Mouse (Mus musculus) E14TG2a.4 (cell line): Measurements from ENCODE around the gene Arhgef2.
"Not testable (repeated sequence)": the region's sequence is repeated elsewhere in the genome, so short reads cannot be mapped to it uniquely, and the experiment has no call there.

Experiments used
- H3K27me3 ChIP-seq: 2 replicates; pipeline ENCODE4 v1.6.1; 2014; ENCODE audit warnings: low read length, control low read depth; ENCODE audit not compliant: insufficient read depth
- H3K36me3 ChIP-seq: 2 replicates; pipeline ENCODE4 v1.6.1; 2014; ENCODE audit warnings: low read length, control low read depth; ENCODE audit not compliant: insufficient read depth
- H3K4me1 ChIP-seq: replicated peaks from 2 replicates; pipeline ENCODE4 v1.6.1; 2014; ENCODE audit warnings: low read depth, low read length, control low read depth
- H3K4me3 ChIP-seq: replicated peaks from 2 replicates; pipeline ENCODE4 v1.5.1; 2014; ENCODE audit warnings: mild to moderate bottlenecking, low read length
- H3K9me3 ChIP-seq: 2 replicates; pipeline ENCODE4 v1.6.1; 2014; ENCODE audit warnings: low read length, control low read depth
- CTCF ChIP-seq: conservative IDR thresholded peaks from 2 replicates; pipeline ENCODE4 v1.5.1; 2014; ENCODE audit warnings: low read length
- NANOG ChIP-seq: IDR thresholded peaks from 2 replicates; pipeline ENCODE4 v1.6.1; 2014; ENCODE audit warnings: borderline replicate concordance, low read length, mixed read lengths
- POU5F1 ChIP-seq: IDR thresholded peaks from 2 replicates; pipeline ENCODE4 v1.6.1; 2014; ENCODE audit warnings: low read length, borderline replicate concordance

Arhgef2 gene

DNA sequence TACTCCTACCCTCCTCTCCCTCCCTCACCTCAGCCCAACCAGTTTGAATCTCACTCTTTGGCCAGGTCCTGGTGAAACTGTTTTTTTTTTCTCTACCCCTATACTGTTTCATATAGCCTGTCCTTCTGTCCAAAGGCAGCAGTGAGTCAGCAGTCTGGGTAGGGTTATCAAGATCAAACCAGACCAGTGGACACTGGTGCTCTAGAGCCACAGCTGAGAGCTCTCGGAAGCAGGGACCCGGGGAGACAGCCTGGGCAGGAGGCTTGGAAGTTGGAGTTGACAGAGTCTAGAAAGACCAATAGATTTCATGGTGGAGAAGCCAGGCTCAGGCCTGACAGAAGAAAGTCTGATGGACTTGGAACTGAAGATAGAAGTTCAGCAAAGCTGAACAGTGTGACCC, 37.2 kb upstream of the Arhgef2 start:
- TF ChIP-seq CTCF (no peak), NANOG (no peak), POU5F1 (no peak)
- Histone ChIP-seq H3K36me3 (peaks cover 72% of the 10 kb centered on the region), H3K27me3 (no peaks in the 10 kb centered on the region), H3K9me3 (peaks cover 43% of the 10 kb centered on the region), H3K4me1 (peaks cover 82% of the 10 kb centered on the region), H3K4me3 (peak overlapping the region; percentile 80)

DNA sequence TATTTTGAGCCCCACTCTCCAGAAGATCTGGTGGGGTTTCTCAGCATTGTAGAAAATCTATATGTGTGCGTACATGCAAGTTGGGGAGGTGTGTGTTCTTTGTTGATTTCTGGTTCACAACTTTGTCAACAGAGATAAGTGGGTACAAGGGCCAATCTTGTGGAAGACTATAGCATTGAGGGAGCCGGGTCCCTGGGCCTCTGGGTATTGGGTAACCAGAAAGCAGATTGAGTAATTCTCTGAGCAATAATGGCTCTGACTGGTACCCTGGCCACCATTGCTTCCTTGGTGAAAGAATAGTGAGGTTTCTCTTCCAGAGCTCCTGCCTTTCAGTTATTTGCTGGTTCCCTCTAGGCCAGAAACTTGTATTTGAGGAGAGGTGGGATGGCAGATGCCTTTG, 36.7 kb upstream of the Arhgef2 start:
- Histone ChIP-seq H3K27me3 (no peaks in the 10 kb centered on the region), H3K36me3 (peaks cover 67% of the 10 kb centered on the region), H3K4me3 (peak overlapping the region; percentile 80), H3K4me1 (peaks cover 82% of the 10 kb centered on the region), H3K9me3 (peaks cover 43% of the 10 kb centered on the region)
- TF ChIP-seq POU5F1 (no peak), CTCF (no peak), NANOG (no peak)

DNA sequence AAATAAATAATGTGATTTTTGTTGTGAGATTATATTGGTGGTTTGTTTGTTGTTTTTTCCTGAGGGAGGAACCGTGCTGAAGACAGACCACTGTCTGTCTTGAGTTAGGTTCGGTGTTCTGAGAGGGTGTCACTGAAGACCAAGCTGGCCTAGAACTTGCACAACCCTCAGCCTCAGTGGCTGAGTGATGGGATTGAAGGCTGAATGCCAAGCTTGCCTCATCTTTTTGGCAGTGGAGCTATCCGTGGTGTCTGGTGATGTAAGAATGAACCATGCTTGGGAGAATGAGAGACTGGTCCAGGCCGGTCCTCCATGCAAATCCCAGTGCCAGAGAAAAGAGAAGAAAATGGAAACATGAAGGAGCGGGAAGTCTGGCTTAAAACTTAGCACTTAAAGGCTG, 36.1 kb upstream of the Arhgef2 start:
- H3K4me1 ChIP-seq = peaks cover 78% of the 10 kb centered on the region
- H3K9me3 ChIP-seq = peaks cover 43% of the 10 kb centered on the region
- peaks cover 61% of the 10 kb centered on the region for H3K36me3 ChIP-seq
- TF ChIP-seq NANOG (no peak), CTCF (no peak)
- no peaks in the 10 kb centered on the region for H3K27me3 ChIP-seq
- peak overlapping the region; percentile 80 for H3K4me3 ChIP-seq

DNA sequence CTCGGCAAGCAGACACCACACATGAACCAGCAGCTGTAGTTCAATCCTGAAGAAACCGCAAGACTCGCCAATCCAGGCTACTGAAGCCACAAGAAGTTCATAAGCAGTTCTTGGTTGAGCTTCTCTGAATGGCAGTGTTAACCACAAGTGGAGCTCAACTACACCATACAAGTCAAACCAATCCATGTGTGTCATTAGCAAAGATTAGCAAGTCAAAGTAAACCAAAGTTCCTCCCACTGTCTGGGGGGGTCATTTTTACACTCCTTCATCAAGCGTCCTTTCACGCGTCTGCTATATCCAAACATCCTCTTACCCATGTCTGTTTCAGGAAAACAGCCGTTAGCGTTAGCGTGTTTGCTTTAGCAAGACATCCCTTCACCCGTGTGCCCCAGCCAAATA, 35.4 kb upstream of the Arhgef2 start:
- TF ChIP-seq NANOG = no peak
- TF ChIP-seq POU5F1 = no peak
- TF ChIP-seq CTCF = no peak
- H3K27me3 ChIP-seq = no peaks in the 10 kb centered on the region

DNA sequence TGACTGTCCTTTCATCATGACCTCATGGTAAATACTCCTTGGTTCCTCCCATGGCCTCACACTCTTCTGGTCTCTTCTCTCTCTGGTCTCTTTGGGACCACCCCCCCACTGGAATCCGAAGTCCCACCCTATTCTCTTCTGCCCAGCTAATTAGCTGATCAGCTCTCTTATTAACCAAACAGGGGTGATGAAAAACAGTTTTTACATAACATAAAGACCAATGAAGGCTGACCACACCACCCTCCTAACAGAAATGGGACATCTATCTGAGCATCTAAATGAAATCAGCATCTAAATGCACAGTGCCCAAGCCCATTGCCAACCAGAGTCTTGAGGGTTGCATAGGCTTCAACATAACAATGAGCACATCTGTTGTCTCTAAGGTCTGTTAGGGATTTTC, 33.9 kb upstream of the Arhgef2 start:
- peak; percentile 100 for TF ChIP-seq NANOG
- TF ChIP-seq CTCF = no peak
- peak; percentile 91; the same call in 1 of the 2 replicates for TF ChIP-seq POU5F1
- peaks cover 57% of the 10 kb centered on the region for H3K4me1 ChIP-seq
- H3K4me3 ChIP-seq = peak overlapping the region; percentile 80; the same call in 1 of the 2 replicates
- H3K9me3 ChIP-seq = peaks cover 43% of the 10 kb centered on the region
- H3K27me3 ChIP-seq = no peaks in the 10 kb centered on the region
- H3K36me3 ChIP-seq = peaks cover 46% of the 10 kb centered on the region

More for the DNA sequence above, 35.4 kb upstream of the Arhgef2 start:
- H3K4me1 ChIP-seq = peaks cover 72% of the 10 kb centered on the region
- H3K9me3 ChIP-seq = peaks cover 43% of the 10 kb centered on the region
- H3K36me3 ChIP-seq = peaks cover 55% of the 10 kb centered on the region
- peak overlapping the region; percentile 80 for H3K4me3 ChIP-seq

DNA sequence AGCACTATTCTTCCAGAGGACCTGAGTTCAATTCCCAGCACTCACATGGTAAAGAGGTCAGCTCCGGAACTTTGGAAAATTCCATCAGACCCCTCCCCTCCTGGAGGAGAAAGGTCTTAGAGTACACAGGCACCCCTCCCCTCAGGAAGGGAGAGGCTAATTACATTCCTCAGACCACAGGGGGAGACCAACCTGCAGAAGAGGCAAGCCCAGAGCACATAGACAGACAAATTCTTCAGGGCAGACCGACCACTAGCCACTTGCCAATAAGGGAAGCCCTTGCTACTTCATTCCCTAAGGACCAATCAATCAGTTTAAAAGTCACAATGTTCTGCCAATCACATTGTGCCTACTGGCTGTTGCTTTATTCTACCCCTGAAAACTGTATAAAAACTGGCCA, 32.9 kb upstream of the Arhgef2 start:
- H3K4me1 ChIP-seq = peaks cover 48% of the 10 kb centered on the region
- peaks cover 43% of the 10 kb centered on the region for H3K9me3 ChIP-seq
- H3K36me3 ChIP-seq = peaks cover 38% of the 10 kb centered on the region
- H3K27me3 ChIP-seq = no peaks in the 10 kb centered on the region
- H3K4me3 ChIP-seq = no peak overlapping the region; the same call in 1 of the 2 replicates
- TF ChIP-seq POU5F1 (no peak), CTCF (no peak), NANOG (no peak)

DNA sequence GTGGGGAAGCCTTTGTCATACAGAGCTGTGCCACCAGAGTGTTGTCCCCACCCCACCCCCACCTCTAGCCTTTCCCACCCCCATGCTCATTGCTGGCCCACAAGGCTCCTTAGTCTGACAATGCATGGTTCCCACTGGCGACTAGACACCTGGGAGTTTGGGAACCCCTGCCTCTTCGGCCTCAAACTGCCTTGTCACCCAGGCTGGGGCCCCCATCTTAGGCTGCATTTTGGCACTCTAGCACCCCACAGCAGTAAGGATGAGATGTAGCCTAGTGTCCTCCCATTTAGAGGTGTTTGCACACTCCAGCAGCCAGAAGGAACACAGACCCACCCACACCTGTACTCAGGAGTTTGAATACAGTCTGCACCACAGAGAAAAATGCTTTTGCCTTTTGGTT, 32.0 kb upstream of the Arhgef2 start:
- no peak overlapping the region for H3K4me3 ChIP-seq
- H3K4me1 ChIP-seq = peaks cover 47% of the 10 kb centered on the region
- H3K9me3 ChIP-seq = peaks cover 36% of the 10 kb centered on the region
- no peaks in the 10 kb centered on the region for H3K27me3 ChIP-seq
- H3K36me3 ChIP-seq = peaks cover 29% of the 10 kb centered on the region
- TF ChIP-seq POU5F1 (no peak), NANOG (no peak), CTCF (no peak)

DNA sequence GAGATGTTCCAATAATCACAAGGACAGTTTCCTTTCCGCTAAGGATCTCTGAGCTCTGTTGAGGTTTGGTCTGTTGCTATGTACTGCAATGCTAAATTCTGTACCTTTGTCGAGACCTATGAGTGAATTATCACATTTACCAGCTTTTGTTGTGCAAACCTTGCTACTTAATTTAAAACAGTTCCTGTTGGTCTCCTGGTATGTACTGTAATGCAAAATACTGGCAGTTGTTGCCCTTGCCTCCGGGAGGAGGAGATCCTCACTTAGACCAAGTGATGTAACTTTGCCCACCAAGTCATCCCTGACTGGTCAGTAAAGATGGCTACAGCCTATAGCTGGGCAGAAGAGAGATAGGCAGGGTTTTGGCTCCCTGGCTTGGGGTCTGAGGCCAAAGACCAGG, 30.2 kb upstream of the Arhgef2 start, which contains the start of gene Ssr2:
TSS of gene Ssr2 (plus strand) at position 337 of the 400 bp plus-strand sequence.
- peak within 1 kb of the TSS; percentile 94 for H3K4me3 ChIP-seq
- no peak for TF ChIP-seq CTCF
- TF ChIP-seq POU5F1 = peak; percentile 87; the same call in 1 of the 2 replicates
- TF ChIP-seq NANOG = peak; percentile 81
- no peaks in the 10 kb centered on the region for H3K27me3 ChIP-seq
- H3K36me3 ChIP-seq = peaks cover 19% of the 10 kb centered on the region
- H3K4me1 ChIP-seq = peaks cover 44% of the 10 kb centered on the region
- peaks cover 19% of the 10 kb centered on the region for H3K9me3 ChIP-seq

DNA sequence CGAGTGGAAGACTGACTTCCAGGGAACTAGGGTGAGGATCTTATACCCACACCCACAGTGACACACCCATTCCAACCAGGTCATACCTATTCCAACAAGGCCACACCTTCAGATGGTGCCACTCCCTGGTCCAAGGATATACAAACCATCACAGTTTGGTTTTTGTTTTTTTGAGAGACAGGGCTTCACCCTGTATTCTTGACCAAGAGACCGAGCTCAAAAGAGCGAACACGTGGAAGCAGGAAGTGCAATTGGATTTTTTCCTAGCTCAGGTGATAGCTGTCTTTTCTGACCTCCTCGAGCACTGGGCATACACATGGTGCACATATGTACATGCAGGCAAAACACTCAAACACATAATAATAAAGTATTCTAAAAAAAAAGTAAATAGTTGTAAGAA, 27.9 kb upstream of the Arhgef2 start:
- peaks cover 54% of the 10 kb centered on the region for H3K4me1 ChIP-seq
- peaks cover 39% of the 10 kb centered on the region for H3K36me3 ChIP-seq
- not testable (repeated sequence) for H3K9me3 ChIP-seq, H3K27me3 ChIP-seq
- H3K4me3 ChIP-seq = peak overlapping the region; percentile 94
